Mouse (Mus musculus): ENCODE data around the gene Ccdc88c. TPM values are rescaled to one million over a fixed set of nuclear protein-coding genes. Genes with fewer than 3 reads are reported as not detected.

The Ccdc88c gene
- polyA plus RNA-seq, 1 experiment from 2014 or later: 9.0 TPM

- H3K9me3 ChIP-seq (ENCODE audit: control insufficient read depth, low read length): no peaks in the 10 kb centered on the region
- no peak for ATAC-seq
- no peak overlapping the region for H3K27ac ChIP-seq (ENCODE audit: low read depth, low read length)
- H3K36me3 ChIP-seq (ENCODE audit: control insufficient read depth, insufficient read depth, low read length): no peaks in the 10 kb centered on the region
- H3K9ac ChIP-seq (ENCODE audit: low read depth, low read length): no peak overlapping the region
- WGBS: 65% methylated on average over 3 of the region's 3 CpGs
- H3K27me3 ChIP-seq (replicated peaks; ENCODE audit: control insufficient read depth, insufficient read depth, low read length): no peaks in the 10 kb centered on the region
- H3K4me1 ChIP-seq (ENCODE audit: control insufficient read depth, insufficient read depth, low read depth, low read length): no peaks in the 10 kb centered on the region
- no peak overlapping the region for H3K4me3 ChIP-seq (ENCODE audit: low read length)
- no peak overlapping the region for H3K4me2 ChIP-seq (ENCODE audit: low read length)
These were observed 153.3 kb downstream of the Ccdc88c start for GRCm38 (mm10) chr12:100875553-100875952.

- no peaks in the 10 kb centered on the region for H3K9me3 ChIP-seq (ENCODE audit: control insufficient read depth, low read length)
- WGBS: 77% methylated on average over 3 of the region's 3 CpGs
These were observed 155.2 kb downstream of the Ccdc88c start for GRCm38 (mm10) chr12:100873612-100874011.

GRCm38 (mm10) chr12:100871841-100872240 is 157.0 kb downstream of the Ccdc88c start:
- no peaks in the 10 kb centered on the region for H3K36me3 ChIP-seq (ENCODE audit: control insufficient read depth, insufficient read depth, low read length)
- ATAC-seq: no peak
- no peaks in the 10 kb centered on the region for H3K4me1 ChIP-seq (ENCODE audit: control insufficient read depth, insufficient read depth, low read depth, low read length)
- no peaks in the 10 kb centered on the region for H3K9me3 ChIP-seq (ENCODE audit: control insufficient read depth, low read length)
- H3K27ac ChIP-seq (ENCODE audit: low read depth, low read length): no peak overlapping the region
- no peak overlapping the region for H3K4me2 ChIP-seq (ENCODE audit: low read length)
- no peaks in the 10 kb centered on the region for H3K27me3 ChIP-seq (replicated peaks; ENCODE audit: control insufficient read depth, insufficient read depth, low read length)
- 86% methylated on average over 2 of the region's 2 CpGs for WGBS
- no peak overlapping the region for H3K9ac ChIP-seq (ENCODE audit: low read depth, low read length)
- no peak overlapping the region for H3K4me3 ChIP-seq (ENCODE audit: low read length)

More at GRCm38 (mm10) chr12:100873612-100874011, 155.2 kb downstream of the Ccdc88c start:
- no peak overlapping the region for H3K4me2 ChIP-seq (ENCODE audit: low read length)
- no peak for ATAC-seq
- no peak overlapping the region for H3K4me3 ChIP-seq (ENCODE audit: low read length)
- H3K36me3 ChIP-seq (ENCODE audit: control insufficient read depth, insufficient read depth, low read length): no peaks in the 10 kb centered on the region
- H3K4me1 ChIP-seq (ENCODE audit: control insufficient read depth, insufficient read depth, low read depth, low read length): no peaks in the 10 kb centered on the region
- no peak overlapping the region for H3K27ac ChIP-seq (ENCODE audit: low read depth, low read length)
- no peak overlapping the region for H3K9ac ChIP-seq (ENCODE audit: low read depth, low read length)
- no peaks in the 10 kb centered on the region for H3K27me3 ChIP-seq (replicated peaks; ENCODE audit: control insufficient read depth, insufficient read depth, low read length)

- Histone ChIP-seq H3K36me3 (ENCODE audit: control insufficient read depth, insufficient read depth, low read length) (no peaks in the 10 kb centered on the region), H3K4me2 (ENCODE audit: low read length) (no peak overlapping the region), H3K9me3 (ENCODE audit: control insufficient read depth, low read length) (no peaks in the 10 kb centered on the region), H3K27me3 (replicated peaks; ENCODE audit: control insufficient read depth, insufficient read depth, low read length) (no peaks in the 10 kb centered on the region), H3K4me1 (ENCODE audit: control insufficient read depth, insufficient read depth, low read depth, low read length) (no peaks in the 10 kb centered on the region), H3K9ac (ENCODE audit: low read depth, low read length) (no peak overlapping the region), H3K27ac (ENCODE audit: low read depth, low read length) (no peak overlapping the region), H3K4me3 (ENCODE audit: low read length) (no peak overlapping the region)
- WGBS: 93% methylated on average over 6 of the region's 6 CpGs
- no peak for ATAC-seq
These were observed 157.6 kb downstream of the Ccdc88c start for GRCm38 (mm10) chr12:100871234-100871633.

GRCm38 (mm10) chr12:100868049-100868622 is 160.7 kb downstream of the Ccdc88c start:
- ATAC-seq: 0 out of 2 replicates have a peak, but pooled peaks have one; percentile 44
- H3K9me3 ChIP-seq (ENCODE audit: control insufficient read depth, low read length): no peaks in the 10 kb centered on the region
- WGBS: 62% methylated on average over 4 of the region's 4 CpGs
- no peak overlapping the region for H3K4me2 ChIP-seq (ENCODE audit: low read length)
- H3K27ac ChIP-seq (ENCODE audit: low read depth, low read length): no peak overlapping the region
- H3K27me3 ChIP-seq (replicated peaks; ENCODE audit: control insufficient read depth, insufficient read depth, low read length): no peaks in the 10 kb centered on the region
- no peak overlapping the region for H3K4me3 ChIP-seq (ENCODE audit: low read length)
- no peaks in the 10 kb centered on the region for H3K36me3 ChIP-seq (ENCODE audit: control insufficient read depth, insufficient read depth, low read length)
- no peaks in the 10 kb centered on the region for H3K4me1 ChIP-seq (ENCODE audit: control insufficient read depth, insufficient read depth, low read depth, low read length)
- H3K9ac ChIP-seq (ENCODE audit: low read depth, low read length): no peak overlapping the region

GRCm38 (mm10) chr12:100867097-100867496 is 161.8 kb downstream of the Ccdc88c start:
- Histone ChIP-seq H3K9ac (ENCODE audit: low read depth, low read length) (no peak overlapping the region), H3K27me3 (replicated peaks; ENCODE audit: control insufficient read depth, insufficient read depth, low read length) (no peaks in the 10 kb centered on the region), H3K4me1 (ENCODE audit: control insufficient read depth, insufficient read depth, low read depth, low read length) (no peaks in the 10 kb centered on the region), H3K4me3 (ENCODE audit: low read length) (no peak overlapping the region), H3K9me3 (ENCODE audit: control insufficient read depth, low read length) (no peaks in the 10 kb centered on the region), H3K4me2 (ENCODE audit: low read length) (no peak overlapping the region), H3K36me3 (ENCODE audit: control insufficient read depth, insufficient read depth, low read length) (no peaks in the 10 kb centered on the region), H3K27ac (ENCODE audit: low read depth, low read length) (no peak overlapping the region)
- peak; percentile 29; the same call in 1 of the 2 replicates for ATAC-seq
- WGBS: 85% methylated on average over 8 of the region's 8 CpGs

- Histone ChIP-seq H3K4me1 (ENCODE audit: control insufficient read depth, insufficient read depth, low read depth, low read length) (no peaks in the 10 kb centered on the region), H3K27me3 (replicated peaks; ENCODE audit: control insufficient read depth, insufficient read depth, low read length) (no peaks in the 10 kb centered on the region), H3K9ac (ENCODE audit: low read depth, low read length) (no peak overlapping the region), H3K36me3 (ENCODE audit: control insufficient read depth, insufficient read depth, low read length) (no peaks in the 10 kb centered on the region), H3K4me3 (ENCODE audit: low read length) (no peak overlapping the region), H3K4me2 (ENCODE audit: low read length) (no peak overlapping the region), H3K27ac (ENCODE audit: low read depth, low read length) (no peak overlapping the region), H3K9me3 (ENCODE audit: control insufficient read depth, low read length) (no peaks in the 10 kb centered on the region)
- 57% methylated on average over 11 of the region's 11 CpGs for WGBS
- ATAC-seq: peak; percentile 21; the same call in 1 of the 2 replicates
These were observed 163.3 kb downstream of the Ccdc88c start for GRCm38 (mm10) chr12:100865509-100866078.

GRCm38 (mm10) chr12:100865072-100865471 is 163.8 kb downstream of the Ccdc88c start:
- H3K9ac ChIP-seq (ENCODE audit: low read depth, low read length): no peak overlapping the region
- no peak; the same call in 1 of the 2 replicates for ATAC-seq

GRCm38 (mm10) chr12:100862856-100863446 is 165.9 kb downstream of the Ccdc88c start:
- no peak overlapping the region for H3K9ac ChIP-seq (ENCODE audit: low read depth, low read length)
- H3K9me3 ChIP-seq (ENCODE audit: control insufficient read depth, low read length): no peaks in the 10 kb centered on the region; the same call in 1 of the 2 replicates
- no peaks in the 10 kb centered on the region for H3K27me3 ChIP-seq (replicated peaks; ENCODE audit: control insufficient read depth, insufficient read depth, low read length)
- no peak overlapping the region for H3K27ac ChIP-seq (ENCODE audit: low read depth, low read length)
- no peaks in the 10 kb centered on the region for H3K36me3 ChIP-seq (ENCODE audit: control insufficient read depth, insufficient read depth, low read length)
- no peak overlapping the region for H3K4me3 ChIP-seq (ENCODE audit: low read length)
- H3K4me2 ChIP-seq (ENCODE audit: low read length): no peak overlapping the region
- 89% methylated on average over 3 of the region's 3 CpGs for WGBS
- no peak for ATAC-seq
- H3K4me1 ChIP-seq (ENCODE audit: control insufficient read depth, insufficient read depth, low read depth, low read length): no peaks in the 10 kb centered on the region

More at GRCm38 (mm10) chr12:100865072-100865471, 163.8 kb downstream of the Ccdc88c start:
- Histone ChIP-seq H3K4me2 (ENCODE audit: low read length) (no peak overlapping the region), H3K4me3 (ENCODE audit: low read length) (no peak overlapping the region), H3K27me3 (replicated peaks; ENCODE audit: control insufficient read depth, insufficient read depth, low read length) (no peaks in the 10 kb centered on the region), H3K36me3 (ENCODE audit: control insufficient read depth, insufficient read depth, low read length) (no peaks in the 10 kb centered on the region), H3K27ac (ENCODE audit: low read depth, low read length) (no peak overlapping the region), H3K9me3 (ENCODE audit: control insufficient read depth, low read length) (no peaks in the 10 kb centered on the region; the same call in 1 of the 2 replicates), H3K4me1 (ENCODE audit: control insufficient read depth, insufficient read depth, low read depth, low read length) (no peaks in the 10 kb centered on the region)
